Mouse (Mus musculus) stomach, embryonic 16.5 days (tissue): ENCODE data around the gene Ifi27l2a. TPM values are rescaled to one million over a fixed set of nuclear protein-coding genes. Genes with fewer than 3 reads are reported as not detected.

Experiments used
- ATAC-seq: fragments of 200-750 bp; cut with Nextera tagmentation; 2 replicates; pipeline ENCODE4 v1.8.0; 2017; ENCODE audit warnings: moderate number of reproducible peaks, moderate TSS enrichment; ENCODE audit not compliant: insufficient read depth, low FRiP score
- H3K27ac ChIP-seq: fragments of 300-500 bp; sonication (generic); 2 replicates; pipeline ENCODE4 v1.5.1; 2014; ENCODE audit warnings: low read length
- H3K27me3 ChIP-seq: fragments of 300-500 bp; sonication (generic); 2 replicates; pipeline ENCODE4 v1.6.1; 2014; ENCODE audit warnings: low read length, control low read depth, mixed read lengths; ENCODE audit not compliant: control insufficient read depth, insufficient read depth
- H3K36me3 ChIP-seq: fragments of 300-500 bp; sonication (generic); 2 replicates; pipeline ENCODE4 v1.6.1; 2014; ENCODE audit warnings: low read length; ENCODE audit not compliant: control insufficient read depth, insufficient read depth
- H3K4me1 ChIP-seq: fragments of 300-500 bp; sonication (generic); 2 replicates; pipeline ENCODE4 v1.6.1; 2014; ENCODE audit warnings: low read length, control low read depth, mixed read lengths; ENCODE audit not compliant: control insufficient read depth, insufficient read depth
- H3K4me2 ChIP-seq: fragments of 300-500 bp; sonication (generic); 2 replicates; pipeline ENCODE4 v1.6.1; 2014; ENCODE audit warnings: low read depth, low read length, mixed read lengths
- H3K4me3 ChIP-seq: fragments of 300-500 bp; sonication (generic); replicated peaks from 2 replicates; pipeline ENCODE4 v1.5.1; 2014; ENCODE audit warnings: mild to moderate bottlenecking, low read length
- H3K9ac ChIP-seq: fragments of 300-500 bp; sonication (generic); 2 replicates; pipeline ENCODE4 v1.6.1; 2014; ENCODE audit warnings: low read length
- H3K9me3 ChIP-seq: fragments of 300-500 bp; sonication (generic); replicated peaks from 2 replicates; pipeline ENCODE4 v1.6.1; 2016; ENCODE audit warnings: low read length, control low read depth; ENCODE audit not compliant: control insufficient read depth
- WGBS: fragments of 180-500 bp; shearing (Covaris S2); extraction: QIAGEN DNeasy Blood & Tissue Kit; methylation state at CpG from one replicate; pipeline ENCODE4 v1.1.7; 2014; 5-methylcytosine and 5-hydroxymethylcytosine counted together
- polyA plus RNA-seq: library from polyadenylated mRNA; unstranded; fragments of >200 nt; fragmentation: Nextera tagmentation; extraction: Ambion mirVana; gene quantifications from 2 replicates; pipeline ENCODE4 v1.2.1, GENCODE M21; 2015

The Ifi27l2a gene
- polyA plus RNA-seq, 1 experiment from 2014 or later: 18.1 TPM

DNA sequence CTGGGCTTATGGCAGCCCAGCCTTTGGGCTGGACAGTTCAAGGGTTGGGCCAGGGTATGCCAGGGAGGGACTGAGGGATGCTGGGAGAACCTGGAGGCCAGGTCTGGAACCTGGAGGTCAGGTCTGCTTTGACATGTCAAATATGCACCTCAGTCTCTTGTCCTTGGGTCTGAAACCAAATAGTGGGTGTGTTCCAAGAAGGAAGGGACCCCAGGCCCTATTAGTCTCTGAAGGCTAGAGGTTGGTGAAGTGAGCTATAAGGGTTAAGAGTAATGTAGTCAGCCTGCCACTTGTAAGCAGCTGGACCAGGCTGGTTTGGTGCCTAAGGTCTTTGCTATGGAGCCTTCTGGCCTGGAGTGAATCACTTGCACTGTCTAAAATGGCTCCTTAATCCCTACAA, 8.6 kb downstream of the Ifi27l2a start:
- Histone ChIP-seq H3K4me3 (peak overlapping the region; percentile 35; the same call in 1 of the 2 replicates), H3K9me3 (no peaks in the 10 kb centered on the region), H3K36me3 (no peaks in the 10 kb centered on the region), H3K4me1 (no peaks in the 10 kb centered on the region), H3K4me2 (peak overlapping the region; percentile 41), H3K27me3 (no peaks in the 10 kb centered on the region), H3K27ac (peak overlapping the region; percentile 91), H3K9ac (no peak overlapping the region)
- no peak for ATAC-seq

- H3K4me1 ChIP-seq: no peaks in the 10 kb centered on the region
- no peaks in the 10 kb centered on the region for H3K9me3 ChIP-seq
- no peak within 1 kb of the TSS for H3K9ac ChIP-seq
- H3K36me3 ChIP-seq: no peaks in the 10 kb centered on the region
- H3K4me3 ChIP-seq: peak within 1 kb of the TSS; percentile 35
- H3K4me2 ChIP-seq: peak within 1 kb of the TSS; percentile 41
- peak within 1 kb of the TSS; percentile 91 for H3K27ac ChIP-seq
- 41% methylated on average over 8 of the region's 8 CpGs for WGBS
- H3K27me3 ChIP-seq: no peaks in the 10 kb centered on the region
- ATAC-seq: peak; percentile 95
Observed at GRCm38 (mm10) chr12:103433986-103434731, 9.3 kb downstream of the Ifi27l2a start, which contains the start of gene Ifi27. Ifi27 (plus strand) TSS chr12:103434211.

DNA sequence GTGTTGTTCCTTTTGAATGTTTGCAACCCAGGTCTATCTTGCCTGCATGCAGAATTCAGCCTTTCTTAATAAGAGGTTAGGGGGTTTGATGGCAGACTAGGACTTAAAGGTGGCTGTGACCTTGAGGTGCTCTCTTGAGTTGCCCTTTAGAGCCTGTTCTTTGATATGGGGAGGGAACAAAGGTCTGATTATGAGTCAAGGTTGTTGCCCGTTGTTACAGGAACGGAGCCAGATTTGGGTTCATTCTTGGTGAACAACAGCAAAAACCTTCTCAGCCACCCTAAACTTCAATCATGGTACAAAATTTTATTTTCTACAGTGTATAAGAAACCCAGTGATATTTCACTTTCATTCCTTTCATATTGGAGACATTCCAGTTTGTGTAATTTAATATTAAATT, 10.1 kb downstream of the Ifi27l2a start:
- Histone ChIP-seq H3K36me3 (no peaks in the 10 kb centered on the region), H3K27me3 (no peaks in the 10 kb centered on the region), H3K4me3 (no peak overlapping the region), H3K27ac (peak overlapping the region; percentile 73), H3K4me1 (no peaks in the 10 kb centered on the region), H3K9me3 (no peaks in the 10 kb centered on the region), H3K4me2 (no peak overlapping the region), H3K9ac (no peak overlapping the region)
- 66% methylated on average over 2 of the region's 2 CpGs for WGBS
- ATAC-seq: no peak

DNA sequence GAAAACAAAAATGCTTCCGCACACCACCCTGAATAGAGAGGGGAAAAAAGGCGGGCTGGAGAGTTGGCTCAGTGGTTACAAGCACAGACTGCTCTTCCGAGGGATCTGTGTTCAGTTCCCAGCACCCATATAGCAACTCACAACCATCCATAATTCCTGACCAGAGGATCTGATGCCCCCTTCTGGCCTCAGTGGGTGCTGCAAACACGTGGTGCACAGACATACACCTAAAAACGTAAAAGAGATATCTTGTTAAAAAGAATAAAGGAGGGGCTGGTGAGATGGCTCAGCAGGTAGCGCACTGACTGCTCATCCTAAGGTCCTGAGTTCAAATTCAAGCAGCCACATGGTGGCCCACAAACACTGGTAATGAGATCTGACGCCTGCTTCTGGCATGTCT, 16.8 kb downstream of the Ifi27l2a start:
- H3K27ac ChIP-seq: no peak overlapping the region
- peaks cover 20% of the 10 kb centered on the region for H3K4me1 ChIP-seq
- no peak for ATAC-seq
- WGBS: 89% methylated on average over 7 of the region's 7 CpGs
- H3K27me3 ChIP-seq: no peaks in the 10 kb centered on the region
- no peak overlapping the region for H3K4me3 ChIP-seq
- H3K9me3 ChIP-seq: no peaks in the 10 kb centered on the region
- no peak overlapping the region for H3K9ac ChIP-seq
- H3K36me3 ChIP-seq: peaks cover 4% of the 10 kb centered on the region; the same call in 1 of the 2 replicates
- no peak overlapping the region for H3K4me2 ChIP-seq

DNA sequence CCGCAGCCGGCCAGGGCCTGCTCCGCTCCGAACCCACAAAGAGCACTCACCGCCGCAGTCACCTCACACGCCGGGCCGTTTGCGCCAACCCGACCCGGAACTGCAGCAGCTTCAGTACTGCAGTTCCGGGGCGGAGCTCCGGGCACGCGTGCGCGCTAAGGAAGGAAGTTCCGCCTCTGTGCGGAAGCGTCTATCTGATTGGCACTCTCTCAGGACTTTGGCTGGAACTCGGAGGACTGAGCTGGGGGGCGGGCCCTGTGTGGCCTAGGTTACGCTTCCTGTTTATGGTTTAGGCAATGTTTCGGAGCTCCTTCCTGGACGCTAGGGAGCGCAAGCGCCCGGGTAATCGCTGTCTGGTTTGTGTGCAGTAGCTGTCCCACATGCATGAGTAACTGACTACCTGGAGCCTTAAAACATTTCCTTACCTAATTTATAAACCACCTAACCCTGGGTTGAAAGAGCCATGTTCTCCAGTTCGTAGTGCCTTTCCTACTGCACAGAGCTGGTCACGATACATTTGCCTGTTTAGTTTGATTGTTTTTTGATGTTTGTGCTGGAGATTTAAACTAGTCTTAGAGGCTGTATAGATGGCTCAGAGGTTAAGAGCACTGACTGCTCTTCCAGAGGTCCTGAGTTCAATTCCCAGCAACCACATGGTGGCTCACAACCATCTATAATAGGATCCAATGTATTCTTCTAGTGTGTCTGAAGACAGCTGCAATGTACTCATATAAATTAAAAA, 17.6 kb downstream of the Ifi27l2a start, which contains the start of gene Ddx24:
Gene Ddx24 (minus strand): TSS at position 102 of the 742 bp plus-strand sequence.
- under 1% methylated on average over 33 of the region's 33 CpGs for WGBS
- H3K4me3 ChIP-seq: peak within 1 kb of the TSS; percentile 64
- H3K27ac ChIP-seq: no peak within 1 kb of the TSS; the same call in 1 of the 2 replicates
- H3K27me3 ChIP-seq: no peaks in the 10 kb centered on the region
- H3K36me3 ChIP-seq: peaks cover 4% of the 10 kb centered on the region; the same call in 1 of the 2 replicates
- H3K9ac ChIP-seq: peak within 1 kb of the TSS; percentile 78
- ATAC-seq: peak; percentile 100
- H3K4me1 ChIP-seq: peaks cover 26% of the 10 kb centered on the region
- peak within 1 kb of the TSS; percentile 79 for H3K4me2 ChIP-seq
- H3K9me3 ChIP-seq: no peaks in the 10 kb centered on the region

DNA sequence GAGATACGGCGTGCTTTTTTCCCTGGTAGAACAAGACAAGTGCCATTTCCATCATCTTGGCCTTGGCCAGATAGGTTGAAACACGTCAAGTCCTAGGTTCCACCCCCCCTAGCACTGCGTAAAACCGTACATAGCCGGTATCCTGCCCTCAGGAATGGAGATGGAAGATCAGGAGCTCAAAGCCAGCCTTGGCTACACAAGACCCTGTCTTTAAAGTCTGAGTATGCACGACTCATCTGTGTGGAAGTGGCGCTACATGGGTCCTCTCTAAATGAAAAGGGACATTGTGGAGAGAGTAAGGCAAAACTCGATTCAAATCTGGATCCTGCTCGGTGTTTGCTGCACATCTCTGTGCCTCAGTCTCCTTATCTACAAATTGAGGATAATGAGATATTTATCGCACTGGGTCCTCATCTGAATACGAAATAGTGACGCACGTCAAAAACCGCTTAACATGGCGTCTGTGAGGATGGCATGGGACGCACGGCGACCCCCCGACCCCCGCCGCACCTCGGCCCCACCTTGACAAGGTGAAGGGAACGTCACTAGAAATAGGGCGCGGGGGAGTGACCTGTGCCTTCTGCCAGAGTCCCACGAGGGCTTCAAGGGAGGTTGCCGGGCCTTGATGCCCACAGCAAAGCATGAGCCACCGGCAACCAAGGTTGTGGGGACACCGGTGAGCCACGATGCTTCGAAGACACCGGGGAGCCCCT, 18.3 kb downstream of the Ifi27l2a start:
- ATAC-seq: no peak
- H3K4me3 ChIP-seq: peak overlapping the region; percentile 64
- H3K27ac ChIP-seq: no peak overlapping the region; the same call in 1 of the 2 replicates
- 7% methylated on average over 33 of the region's 33 CpGs for WGBS
- H3K27me3 ChIP-seq: no peaks in the 10 kb centered on the region
- peaks cover 4% of the 10 kb centered on the region; the same call in 1 of the 2 replicates for H3K36me3 ChIP-seq
- H3K9ac ChIP-seq: peak overlapping the region; percentile 78
- H3K4me2 ChIP-seq: peak overlapping the region; percentile 79
- H3K4me1 ChIP-seq: peaks cover 26% of the 10 kb centered on the region
- H3K9me3 ChIP-seq: no peaks in the 10 kb centered on the region

DNA sequence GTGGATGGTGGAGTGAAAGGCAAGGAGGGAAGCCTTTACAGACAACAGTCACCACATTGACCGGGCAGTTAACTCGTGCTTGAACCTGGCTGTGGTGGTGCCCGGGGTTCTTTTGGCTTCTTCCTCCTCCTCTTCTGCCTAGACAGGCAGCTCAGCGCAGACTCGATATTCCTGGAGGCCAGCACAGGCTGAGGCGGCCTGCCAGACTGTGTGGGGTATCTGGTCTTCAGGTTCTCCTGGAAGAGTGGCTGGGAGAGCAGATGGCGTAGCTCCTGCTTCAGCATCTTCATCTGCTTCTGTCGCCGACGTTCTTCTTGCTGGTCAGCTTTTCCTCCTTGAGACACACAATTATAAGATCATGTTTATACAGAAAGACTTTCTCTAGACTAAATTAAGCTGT, 35.3 kb downstream of the Ifi27l2a start:
- WGBS: 92% methylated on average over 10 of the region's 10 CpGs
- Histone ChIP-seq H3K4me2 (no peak overlapping the region), H3K9ac (no peak overlapping the region), H3K4me3 (no peak overlapping the region), H3K27me3 (no peaks in the 10 kb centered on the region), H3K36me3 (peaks cover 27% of the 10 kb centered on the region), H3K4me1 (no peaks in the 10 kb centered on the region), H3K27ac (no peak overlapping the region), H3K9me3 (no peaks in the 10 kb centered on the region)
- ATAC-seq: no peak

- peaks cover 25% of the 10 kb centered on the region for H3K36me3 ChIP-seq
- no peaks in the 10 kb centered on the region for H3K4me1 ChIP-seq
- H3K9me3 ChIP-seq: no peaks in the 10 kb centered on the region
- WGBS: 90% methylated on average over 4 of the region's 4 CpGs
- no peaks in the 10 kb centered on the region for H3K27me3 ChIP-seq
- H3K4me3 ChIP-seq: no peak within 1 kb of the TSS
- no peak within 1 kb of the TSS for H3K27ac ChIP-seq
- no peak within 1 kb of the TSS for H3K4me2 ChIP-seq
- ATAC-seq: no peak
- no peak within 1 kb of the TSS for H3K9ac ChIP-seq
Observed at GRCm38 (mm10) chr12:103407720-103408119, 35.8 kb downstream of the Ifi27l2a start, which contains the start of gene 9330161L09Rik. 9330161L09Rik (minus strand) TSS chr12:103407820.
